Comparison of ENCODE assay signal across 13 mouse cellular contexts in the genomic region with DNA sequence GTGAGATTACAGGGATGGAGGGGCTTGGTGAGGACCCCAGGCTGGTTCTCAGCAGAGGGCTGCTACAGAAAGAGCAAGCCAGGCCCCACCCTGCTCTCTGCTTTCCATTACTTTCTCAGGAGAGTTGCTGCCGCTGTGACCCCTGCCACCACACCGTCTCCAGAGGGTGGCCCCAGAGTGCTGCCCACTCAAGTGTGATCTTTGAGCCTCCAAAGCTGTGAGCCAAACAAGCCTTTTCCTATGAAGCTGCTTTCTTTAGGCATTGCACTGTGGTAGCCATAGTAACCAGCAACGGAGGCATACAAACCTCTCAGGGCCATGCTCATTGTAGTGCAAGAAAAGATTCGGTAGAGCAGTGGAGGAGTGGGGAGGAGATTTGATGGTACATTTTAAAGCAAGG.
DNase-seq lines count a peak whose midpoint lies in the region; ATAC-seq lines count a peak whose summit lies in the region.
"Had no signal": no experiment of that assay in that cellular context is flagged by ENCODE, and none has a peak within 500 bp of the region (broad histone marks: within the 10 kb centered on the region; RNA-seq: fewer than 3 reads in every experiment).

No protein-coding gene starts in this region.

- H3K9ac ChIP-seq in neural tube, embryonic 15.5 days (replicated peaks): no peak overlapping the region
- H3K9ac ChIP-seq in forebrain, embryonic 12.5 days: no peak overlapping the region
- no peak overlapping the region for H3K9ac ChIP-seq in midbrain, embryonic 15.5 days
- H3K9ac ChIP-seq: liver, embryonic 14.5 days had no signal

- H3K36me3 ChIP-seq in neural tube, embryonic 15.5 days: no peaks in the 10 kb centered on the region
- H3K36me3 ChIP-seq in forebrain, embryonic 12.5 days (replicated peaks): no peaks in the 10 kb centered on the region
- no peaks in the 10 kb centered on the region for H3K36me3 ChIP-seq in midbrain, embryonic 15.5 days (replicated peaks)

- no peak overlapping the region for H3K4me2 ChIP-seq in neural tube, embryonic 15.5 days
- H3K4me2 ChIP-seq in forebrain, embryonic 12.5 days: no peak overlapping the region
- H3K4me2 ChIP-seq in midbrain, embryonic 15.5 days: no peak overlapping the region

- H3K9me3 ChIP-seq in neural tube, embryonic 15.5 days (replicated peaks): no peaks in the 10 kb centered on the region
- H3K9me3 ChIP-seq in forebrain, embryonic 12.5 days: no peaks in the 10 kb centered on the region
- H3K9me3 ChIP-seq in midbrain, embryonic 15.5 days: no peaks in the 10 kb centered on the region

- peaks cover 31% of the 10 kb centered on the region for H3K4me1 ChIP-seq in neural tube, embryonic 15.5 days
- H3K4me1 ChIP-seq in forebrain, embryonic 12.5 days: peaks cover 20% of the 10 kb centered on the region
- peaks cover 19% of the 10 kb centered on the region for H3K4me1 ChIP-seq in midbrain, embryonic 15.5 days

- no peak overlapping the region for H3K27ac ChIP-seq in neural tube, embryonic 15.5 days (replicated peaks)
- no peak overlapping the region for H3K27ac ChIP-seq in forebrain, embryonic 12.5 days
- 0 out of 2 replicates have a peak overlapping the region, but pooled peaks have one; percentile 34 for H3K27ac ChIP-seq in midbrain, embryonic 15.5 days
- H3K27ac ChIP-seq: liver, embryonic 14.5 days had no signal

- no peak for DNase-seq in frontal cortex, postnatal 10 days (ENCODE audit: low spot score in 2 of 2)
- peak; percentile 23 for DNase-seq in neural tube, embryonic 10.5 days (ENCODE audit: extremely low spot score, low spot score)
- no peak for DNase-seq in lung, adult 18-20 months
- no peak for DNase-seq in spleen, postnatal 14 days (ENCODE audit: low spot score in 2 of 2)
- DNase-seq: cerebellum, adult 2 months; heart, postnatal 4 days; thymus, postnatal 36 days had no signal

- WGBS in neural tube, embryonic 15.5 days: 18% methylated on average over 4 of the region's 4 CpGs
- 8% methylated on average over 4 of the region's 4 CpGs for whole genome bisulfite sequencing in forebrain, embryonic 12.5 days
- 10% methylated on average over 4 of the region's 4 CpGs for WGBS in midbrain, embryonic 15.5 days

- no peak overlapping the region for H3K4me3 ChIP-seq in neural tube, embryonic 15.5 days (replicated peaks)
- H3K4me3 ChIP-seq in forebrain, embryonic 12.5 days (replicated peaks): no peak overlapping the region
- H3K4me3 ChIP-seq in midbrain, embryonic 15.5 days: no peak overlapping the region
- H3K4me3 ChIP-seq: erythroblast, embryonic 14.5 days had no signal

- H3K27me3 ChIP-seq in neural tube, embryonic 15.5 days (replicated peaks): no peaks in the 10 kb centered on the region
- no peaks in the 10 kb centered on the region for H3K27me3 ChIP-seq in forebrain, embryonic 12.5 days
- H3K27me3 ChIP-seq in midbrain, embryonic 15.5 days (replicated peaks): no peaks in the 10 kb centered on the region

- peak; percentile 36 for ATAC-seq in frontal cortex, adult (ENCODE audit: low TSS enrichment)
- ATAC-seq in neural tube, embryonic 15.5 days (ENCODE audit: low FRiP score): no peak
- ATAC-seq in forebrain, embryonic 12.5 days (ENCODE audit: low FRiP score): peak; percentile 39; the same call in 1 of the 2 replicates
- ATAC-seq in midbrain, embryonic 15.5 days (replicated peaks): peak; percentile 38; the same call in 1 of the 2 replicates
